Mouse (Mus musculus): ENCODE results near the gene Smg1. TPM values are rescaled to one million over a fixed set of nuclear protein-coding genes. Genes with fewer than 3 reads are reported as not detected.
A peak's percentile ranks its signal among the peaks of the same experiment; 100 is the strongest.

Smg1 gene
- 11.7 and 15.2 TPM in 2 replicates for polyA plus RNA-seq (2015; fragmentation: Nextera tagmentation; extraction: Ambion mirVana)

DNA sequence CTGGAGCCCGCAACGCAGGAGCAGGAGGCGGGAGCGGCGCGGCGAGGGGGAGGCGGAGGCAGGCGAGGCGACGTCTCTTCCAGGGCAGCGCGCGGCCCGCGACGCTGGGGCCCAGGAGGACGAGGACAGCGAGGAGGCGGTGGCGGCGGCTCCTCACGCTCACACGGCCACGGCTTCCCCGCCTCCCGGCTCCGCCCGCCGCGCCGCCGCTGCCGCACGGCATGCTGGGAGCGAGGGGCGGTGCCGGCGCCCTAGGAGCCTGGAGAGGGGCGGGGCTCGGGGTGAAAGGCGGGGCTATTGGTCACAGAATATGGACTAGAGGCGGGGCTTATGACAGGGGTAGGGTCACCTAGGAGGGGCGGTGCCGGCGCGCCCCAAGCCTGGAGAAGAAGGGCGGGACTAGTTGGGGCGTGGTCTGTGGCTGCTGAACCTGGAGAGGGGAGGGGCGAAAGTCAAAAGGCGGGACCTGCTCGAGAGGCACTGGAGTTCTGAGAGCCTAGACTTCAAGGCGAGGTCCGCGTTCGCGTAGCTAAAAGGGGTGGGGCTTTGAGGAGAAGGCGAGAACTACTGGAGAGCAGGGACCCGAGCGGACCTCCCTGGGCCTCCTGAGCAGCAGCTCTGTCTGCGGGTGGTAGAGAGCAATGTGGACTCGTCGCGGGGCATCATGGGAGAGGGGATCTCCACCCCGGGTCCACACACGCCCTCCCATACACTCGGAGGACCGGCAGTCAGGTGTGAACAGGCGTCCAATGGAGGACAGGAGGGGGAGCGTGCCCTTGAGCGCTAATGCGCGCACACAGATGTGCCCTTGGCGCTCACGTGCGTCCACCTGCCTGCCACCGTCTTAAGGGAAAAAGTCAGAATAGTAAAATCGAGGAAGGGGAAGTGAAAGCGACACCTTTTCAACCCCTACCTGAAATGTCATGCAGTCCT is at the start of gene Smg1:
Gene Smg1, minus strand, starts transcription at position 218 of the 933 bp plus-strand sequence.
- Histone ChIP-seq H3K9ac (replicated peaks; ENCODE audit: low read length) (peak within 1 kb of the TSS; percentile 98), H3K36me3 (ENCODE audit: insufficient read depth, low read length) (no peaks in the 10 kb centered on the region), H3K4me3 (ENCODE audit: low read length) (peak within 1 kb of the TSS; percentile 98), H3K27me3 (ENCODE audit: insufficient read depth, low read length) (no peaks in the 10 kb centered on the region), H3K27ac (ENCODE audit: low read length) (peak within 1 kb of the TSS; percentile 96), H3K4me2 (replicated peaks; ENCODE audit: low read depth, low read length) (peak within 1 kb of the TSS; percentile 78), H3K4me1 (ENCODE audit: insufficient read depth, low read length) (peaks cover 9% of the 10 kb centered on the region), H3K9me3 (ENCODE audit: low read length) (no peaks in the 10 kb centered on the region; the same call in 1 of the 2 replicates)
- ATAC-seq (ENCODE audit: low FRiP score, low TSS enrichment) = peak; percentile 97
- WGBS = under 1% methylated on average over 63 of the region's 79 CpGs

DNA sequence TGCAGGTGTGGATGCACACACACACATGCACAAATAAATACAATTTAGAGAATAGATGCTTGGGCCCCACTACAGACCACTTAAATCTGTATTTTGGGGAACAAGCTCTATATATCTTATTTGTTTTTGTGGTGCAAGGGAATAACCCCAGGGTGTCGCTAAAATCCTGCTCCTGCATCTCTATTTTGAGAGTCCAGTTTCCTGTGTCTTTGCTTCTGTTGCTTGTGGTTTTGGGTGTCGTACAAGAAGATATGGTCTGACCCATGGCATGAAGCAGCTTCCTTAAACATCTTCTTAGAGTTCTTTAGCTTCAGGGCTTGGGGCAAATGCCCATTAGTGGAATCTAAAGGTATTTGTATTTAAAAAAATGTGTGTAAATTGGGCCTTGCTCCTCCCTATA is 39.7 kb upstream of the Smg1 start:
- H3K9me3 ChIP-seq (ENCODE audit: low read length) = no peaks in the 10 kb centered on the region
- H3K9ac ChIP-seq (replicated peaks; ENCODE audit: low read length) = no peak overlapping the region
- WGBS = 78% methylated on average over 2 of the region's 2 CpGs
- ATAC-seq (ENCODE audit: low FRiP score, low TSS enrichment) = no peak
- H3K4me2 ChIP-seq (replicated peaks; ENCODE audit: low read depth, low read length) = no peak overlapping the region
- no peaks in the 10 kb centered on the region for H3K27me3 ChIP-seq (ENCODE audit: insufficient read depth, low read length)
- H3K4me3 ChIP-seq (ENCODE audit: low read length) = no peak overlapping the region
- no peaks in the 10 kb centered on the region for H3K4me1 ChIP-seq (ENCODE audit: insufficient read depth, low read length)
- no peaks in the 10 kb centered on the region for H3K36me3 ChIP-seq (ENCODE audit: insufficient read depth, low read length)
- H3K27ac ChIP-seq (ENCODE audit: low read length) = no peak overlapping the region

DNA sequence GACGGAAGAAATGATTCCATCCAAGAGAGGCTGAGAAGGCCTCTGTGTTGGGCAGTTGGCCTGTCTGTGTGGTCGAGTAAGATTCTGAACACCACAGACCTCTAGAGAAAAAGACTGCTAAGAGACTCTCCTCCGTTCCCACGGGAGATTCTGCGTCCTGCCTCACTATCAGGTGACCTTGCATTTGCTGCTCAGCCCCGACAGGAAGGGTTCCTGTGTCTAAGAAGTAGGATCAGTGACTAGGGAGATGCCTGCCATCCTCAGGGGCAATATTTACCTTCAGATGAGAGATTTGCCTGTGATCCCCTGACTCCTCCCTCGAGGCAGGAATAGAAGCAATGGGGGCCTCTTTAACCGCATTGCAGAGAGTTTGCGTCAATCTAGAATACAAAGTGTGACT is 39.1 kb upstream of the Smg1 start:
- no peak overlapping the region for H3K4me3 ChIP-seq (ENCODE audit: low read length)
- H3K36me3 ChIP-seq (ENCODE audit: insufficient read depth, low read length) = no peaks in the 10 kb centered on the region
- H3K9ac ChIP-seq (replicated peaks; ENCODE audit: low read length) = no peak overlapping the region
- H3K4me1 ChIP-seq (ENCODE audit: insufficient read depth, low read length) = no peaks in the 10 kb centered on the region
- no peaks in the 10 kb centered on the region for H3K27me3 ChIP-seq (ENCODE audit: insufficient read depth, low read length)
- no peak overlapping the region for H3K27ac ChIP-seq (ENCODE audit: low read length)
- no peak overlapping the region for H3K4me2 ChIP-seq (replicated peaks; ENCODE audit: low read depth, low read length)
- WGBS = 72% methylated on average over 9 of the region's 9 CpGs
- no peak for ATAC-seq (ENCODE audit: low FRiP score, low TSS enrichment)
- H3K9me3 ChIP-seq (ENCODE audit: low read length) = no peaks in the 10 kb centered on the region

DNA sequence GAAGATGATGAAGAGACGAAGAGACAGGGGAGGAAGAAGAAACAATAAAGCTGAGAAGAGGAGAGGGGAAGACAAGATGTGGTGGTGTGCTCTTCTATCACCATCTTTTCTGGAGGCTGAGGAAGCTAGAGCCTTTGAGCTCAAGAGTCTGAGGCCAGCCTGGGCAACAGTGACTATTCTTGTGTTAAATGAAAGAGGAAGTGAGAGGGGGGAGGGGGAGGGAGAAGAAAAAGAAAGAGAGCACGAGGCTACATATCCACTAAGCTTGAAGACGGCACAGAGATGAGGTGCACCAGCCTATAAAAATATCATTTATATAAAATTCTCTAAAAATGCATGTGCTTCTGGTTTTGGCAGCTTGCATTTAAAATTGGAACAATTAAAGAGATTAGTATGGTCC is 36.1 kb upstream of the Smg1 start:
- H3K9me3 ChIP-seq (ENCODE audit: low read length) = no peaks in the 10 kb centered on the region
- 60% methylated on average over 3 of the region's 3 CpGs for WGBS

DNA sequence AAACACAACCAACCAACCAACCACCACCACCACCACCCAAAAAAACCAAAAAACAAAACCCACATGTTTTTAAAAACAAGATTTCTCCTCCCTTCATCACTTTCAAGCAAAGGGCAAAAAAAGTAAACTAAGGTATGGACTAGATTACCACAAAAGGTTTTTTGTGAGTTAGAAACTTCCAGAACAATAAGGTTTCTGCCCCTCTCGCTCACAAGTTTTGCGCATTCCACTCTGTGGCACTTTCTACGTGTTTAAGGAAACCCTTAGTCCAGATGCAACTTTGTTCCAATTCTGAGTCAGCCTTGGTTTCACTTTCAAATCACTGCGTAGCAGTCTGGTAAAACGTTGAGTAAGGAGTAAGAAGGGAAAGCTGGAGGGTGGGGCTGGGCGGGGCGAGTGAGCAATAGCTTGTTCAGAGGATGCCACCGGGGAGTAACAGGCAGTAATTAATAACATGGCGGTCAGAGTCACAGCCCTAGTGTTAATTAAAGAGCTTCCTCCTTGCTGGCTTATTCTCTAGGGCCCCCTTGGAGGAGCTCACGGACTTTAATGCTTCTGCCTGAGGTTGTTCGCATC is 34.0 kb upstream of the Smg1 start:
- H3K9me3 ChIP-seq (ENCODE audit: low read length) = no peaks in the 10 kb centered on the region
- no peaks in the 10 kb centered on the region for H3K27me3 ChIP-seq (ENCODE audit: insufficient read depth, low read length)
- H3K4me3 ChIP-seq (ENCODE audit: low read length) = peak overlapping the region; percentile 19
- H3K9ac ChIP-seq (replicated peaks; ENCODE audit: low read length) = no peak overlapping the region
- 40% methylated on average over 11 of the region's 11 CpGs for WGBS
- peak overlapping the region; percentile 35 for H3K4me2 ChIP-seq (replicated peaks; ENCODE audit: low read depth, low read length)
- no peak overlapping the region for H3K27ac ChIP-seq (ENCODE audit: low read length)
- ATAC-seq (ENCODE audit: low FRiP score, low TSS enrichment) = peak; percentile 69; the same call in 1 of the 2 replicates
- no peaks in the 10 kb centered on the region for H3K36me3 ChIP-seq (ENCODE audit: insufficient read depth, low read length)
- no peaks in the 10 kb centered on the region for H3K4me1 ChIP-seq (ENCODE audit: insufficient read depth, low read length)

More for the DNA sequence above, 36.1 kb upstream of the Smg1 start:
- Histone ChIP-seq H3K27me3 (ENCODE audit: insufficient read depth, low read length) (no peaks in the 10 kb centered on the region), H3K4me2 (replicated peaks; ENCODE audit: low read depth, low read length) (no peak overlapping the region), H3K4me1 (ENCODE audit: insufficient read depth, low read length) (no peaks in the 10 kb centered on the region), H3K4me3 (ENCODE audit: low read length) (no peak overlapping the region), H3K36me3 (ENCODE audit: insufficient read depth, low read length) (no peaks in the 10 kb centered on the region), H3K9ac (replicated peaks; ENCODE audit: low read length) (no peak overlapping the region), H3K27ac (ENCODE audit: low read length) (no peak overlapping the region)
- no peak for ATAC-seq (ENCODE audit: low FRiP score, low TSS enrichment)

DNA sequence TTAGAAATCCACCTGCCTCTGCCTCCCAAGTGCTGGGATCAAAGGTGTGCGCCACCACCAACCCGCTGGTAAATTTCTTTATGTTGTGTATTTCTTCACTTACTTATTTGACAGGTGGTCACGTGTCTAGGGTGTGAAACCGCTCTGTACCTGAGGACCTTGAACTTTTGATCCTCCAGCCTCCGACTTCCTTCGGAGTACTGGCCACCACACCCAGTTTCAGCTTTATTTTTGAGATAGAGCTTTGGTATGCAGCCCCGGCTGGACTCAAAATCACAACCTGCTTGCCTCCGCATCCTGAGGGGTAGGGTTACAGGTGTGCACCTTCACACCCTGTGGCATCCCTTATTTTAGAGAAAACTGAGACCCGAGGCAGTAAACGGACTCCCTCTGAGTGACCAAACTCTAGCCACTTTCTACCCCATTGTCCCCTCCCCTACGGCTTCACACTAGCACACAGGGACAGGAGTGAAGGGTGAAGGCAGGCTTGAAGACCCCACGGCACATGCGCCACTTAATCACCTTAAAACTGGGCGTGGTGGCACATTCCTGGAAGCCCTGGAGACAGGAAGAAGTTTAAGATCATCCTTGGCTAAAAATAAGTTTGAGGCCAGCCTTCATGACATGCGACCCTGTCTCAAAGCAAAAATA is 33.3 kb upstream of the Smg1 start:
- H3K27ac ChIP-seq (ENCODE audit: low read length) = no peak overlapping the region
- H3K4me2 ChIP-seq (replicated peaks; ENCODE audit: low read depth, low read length) = peak overlapping the region; percentile 35; the same call in 1 of the 2 replicates
- WGBS = 74% methylated on average over 15 of the region's 15 CpGs
- H3K4me1 ChIP-seq (ENCODE audit: insufficient read depth, low read length) = no peaks in the 10 kb centered on the region
- no peaks in the 10 kb centered on the region for H3K36me3 ChIP-seq (ENCODE audit: insufficient read depth, low read length)
- no peak overlapping the region for H3K9ac ChIP-seq (replicated peaks; ENCODE audit: low read length)
- no peak overlapping the region for H3K4me3 ChIP-seq (ENCODE audit: low read length)
- no peaks in the 10 kb centered on the region for H3K27me3 ChIP-seq (ENCODE audit: insufficient read depth, low read length)
- ATAC-seq (ENCODE audit: low FRiP score, low TSS enrichment) = no peak
- no peaks in the 10 kb centered on the region for H3K9me3 ChIP-seq (ENCODE audit: low read length)

DNA sequence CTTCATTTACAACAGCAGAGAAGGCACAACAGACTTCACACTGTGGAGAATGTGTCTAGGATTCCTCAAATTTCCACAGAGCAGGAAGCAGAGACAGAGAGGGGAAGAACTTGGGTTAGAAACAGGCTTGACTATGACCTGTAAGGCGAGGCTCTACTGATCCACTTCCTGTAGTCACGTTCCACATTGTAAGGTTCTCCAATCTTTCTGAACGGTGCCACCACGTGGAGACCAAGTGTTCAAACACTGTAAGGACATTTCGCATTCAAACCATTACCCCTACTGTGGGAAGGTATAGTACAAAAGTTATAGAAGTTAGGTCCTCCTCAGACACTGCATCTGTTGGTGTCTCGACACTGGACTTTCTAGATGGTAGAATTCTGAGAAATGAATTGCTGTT is 31.8 kb upstream of the Smg1 start:
- Histone ChIP-seq H3K4me1 (ENCODE audit: insufficient read depth, low read length) (no peaks in the 10 kb centered on the region), H3K4me3 (ENCODE audit: low read length) (no peak overlapping the region), H3K36me3 (ENCODE audit: insufficient read depth, low read length) (no peaks in the 10 kb centered on the region), H3K27me3 (ENCODE audit: insufficient read depth, low read length) (no peaks in the 10 kb centered on the region), H3K4me2 (replicated peaks; ENCODE audit: low read depth, low read length) (no peak overlapping the region), H3K9ac (replicated peaks; ENCODE audit: low read length) (no peak overlapping the region), H3K27ac (ENCODE audit: low read length) (no peak overlapping the region), H3K9me3 (ENCODE audit: low read length) (no peaks in the 10 kb centered on the region)
- WGBS = 83% methylated on average over 6 of the region's 6 CpGs
- ATAC-seq (ENCODE audit: low FRiP score, low TSS enrichment) = no peak

DNA sequence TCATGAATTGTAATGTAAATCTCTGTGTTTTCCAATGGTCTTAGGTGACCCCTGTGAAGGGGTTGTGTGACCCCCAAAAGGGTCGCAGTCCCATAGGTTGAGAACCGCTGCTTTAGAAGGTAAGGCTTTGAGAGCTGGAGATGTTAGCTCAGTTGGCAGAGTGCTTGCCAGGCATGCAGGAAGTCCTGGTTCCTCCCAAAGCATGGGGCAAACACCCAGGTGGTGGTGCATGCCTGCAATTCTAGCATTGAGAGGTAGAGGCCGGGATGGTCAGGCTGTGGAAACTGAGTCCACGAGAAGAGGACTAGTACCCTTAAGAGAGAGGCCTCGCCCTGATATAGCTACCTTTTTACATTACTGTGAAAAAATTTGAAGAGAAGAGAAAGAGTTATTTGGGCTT is 31.4 kb upstream of the Smg1 start:
- no peak for ATAC-seq (ENCODE audit: low FRiP score, low TSS enrichment)
- Histone ChIP-seq H3K36me3 (ENCODE audit: insufficient read depth, low read length) (no peaks in the 10 kb centered on the region), H3K27ac (ENCODE audit: low read length) (no peak overlapping the region), H3K9ac (replicated peaks; ENCODE audit: low read length) (no peak overlapping the region), H3K4me3 (ENCODE audit: low read length) (no peak overlapping the region), H3K4me1 (ENCODE audit: insufficient read depth, low read length) (no peaks in the 10 kb centered on the region), H3K27me3 (ENCODE audit: insufficient read depth, low read length) (no peaks in the 10 kb centered on the region), H3K9me3 (ENCODE audit: low read length) (no peaks in the 10 kb centered on the region), H3K4me2 (replicated peaks; ENCODE audit: low read depth, low read length) (no peak overlapping the region)
- WGBS = 88% methylated on average over 5 of the region's 5 CpGs

DNA sequence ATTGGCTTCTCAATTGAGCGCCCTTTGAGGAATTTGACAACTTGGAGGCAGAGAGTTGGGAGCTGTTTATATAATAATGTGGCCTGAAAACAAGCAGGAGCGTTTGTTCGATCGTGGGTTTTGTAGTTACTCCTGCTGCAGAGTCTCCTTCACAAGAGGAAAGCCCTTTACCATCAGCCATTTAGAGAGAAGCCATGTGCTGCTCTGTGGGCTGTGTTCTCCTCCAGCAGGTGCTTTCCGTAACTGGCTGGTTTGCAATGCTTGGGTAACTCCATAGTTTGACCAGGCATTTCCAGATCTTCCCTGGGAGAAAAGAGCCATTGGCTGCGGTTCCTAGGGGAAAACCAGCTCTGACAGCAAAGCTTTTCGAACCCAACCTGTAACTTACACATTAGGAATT is 30.7 kb upstream of the Smg1 start:
- H3K4me2 ChIP-seq (replicated peaks; ENCODE audit: low read depth, low read length) = no peak overlapping the region
- no peaks in the 10 kb centered on the region for H3K4me1 ChIP-seq (ENCODE audit: insufficient read depth, low read length)
- no peak overlapping the region for H3K9ac ChIP-seq (replicated peaks; ENCODE audit: low read length)
- no peak for ATAC-seq (ENCODE audit: low FRiP score, low TSS enrichment)
- 81% methylated on average over 7 of the region's 7 CpGs for WGBS
- H3K9me3 ChIP-seq (ENCODE audit: low read length) = no peaks in the 10 kb centered on the region
- no peaks in the 10 kb centered on the region for H3K36me3 ChIP-seq (ENCODE audit: insufficient read depth, low read length)
- no peak overlapping the region for H3K4me3 ChIP-seq (ENCODE audit: low read length)
- H3K27me3 ChIP-seq (ENCODE audit: insufficient read depth, low read length) = no peaks in the 10 kb centered on the region
- H3K27ac ChIP-seq (ENCODE audit: low read length) = no peak overlapping the region

Measured in kidney, embryonic 16.5 days (tissue).